Mouse (Mus musculus) testis, adult 2 months (tissue): Measurements from ENCODE around the gene Tnfsf8. TPM values are rescaled to one million over a fixed set of nuclear protein-coding genes. Genes with fewer than 3 reads are reported as not detected.

Experiments
- H3K27ac ChIP-seq: fragments of 200-500 bp; 2 replicates; pipeline ENCODE4 v1.5.1; 2012; ENCODE audit warnings: low read depth, low read length; ENCODE audit not compliant: control insufficient read depth, insufficient read depth
- H3K27me3 ChIP-seq: fragments of 200-500 bp; 2 replicates; pipeline ENCODE4 v1.6.1; 2012; ENCODE audit warnings: mild to moderate bottlenecking, low read length, moderate library complexity; ENCODE audit not compliant: control insufficient read depth, insufficient read depth
- H3K36me3 ChIP-seq: fragments of 200-500 bp; 2 replicates; pipeline ENCODE4 v1.6.1; 2012; ENCODE audit warnings: mild to moderate bottlenecking, low read length; ENCODE audit not compliant: control insufficient read depth, insufficient read depth
- H3K4me1 ChIP-seq: fragments of 200-500 bp; 2 replicates; pipeline ENCODE4 v1.6.1; 2012; ENCODE audit warnings: low read length; ENCODE audit not compliant: control insufficient read depth, insufficient read depth
- H3K4me3 ChIP-seq: fragments of 200-500 bp; 2 replicates; pipeline ENCODE4 v1.5.1; 2012; ENCODE audit warnings: low read depth, mild to moderate bottlenecking, low read length, moderate library complexity, mixed read lengths; ENCODE audit not compliant: control insufficient read depth
- CTCF ChIP-seq: fragments of 200-500 bp; IDR thresholded peaks from 2 replicates; pipeline ENCODE4 v1.5.1; 2012; ENCODE audit warnings: low read depth, mild to moderate bottlenecking, inconsistent platforms, low read length, moderate library complexity; ENCODE audit not compliant: control insufficient read depth, insufficient read depth, insufficient replicate concordance
- POLR2A ChIP-seq: fragments of 200-500 bp; IDR thresholded peaks from 2 replicates; pipeline ENCODE4 v1.6.1; 2012; ENCODE audit warnings: low read depth, mild to moderate bottlenecking, inconsistent platforms, low read length, moderate library complexity; ENCODE audit not compliant: control insufficient read depth
- polyA plus RNA-seq: library from polyadenylated mRNA; depleted of rRNA; stranded (reverse); fragments of >200 nt; gene quantifications from 2 replicates; pipeline ENCODE4 v1.2.3, GENCODE M21; 2012

Tnfsf8 gene
- polyA plus RNA-seq, 1 experiment: 0.02 TPM

- Histone ChIP-seq H3K27me3 (no peaks in the 10 kb centered on the region), H3K4me1 (no peaks in the 10 kb centered on the region), H3K4me3 (no peak overlapping the region), H3K36me3 (no peaks in the 10 kb centered on the region), H3K27ac (no peak overlapping the region)
- TF ChIP-seq POLR2A: no peak
- TF ChIP-seq CTCF: no peak
These were observed 15.6 kb upstream of the Tnfsf8 start for GRCm38 (mm10) chr4:63876720-63877119.

GRCm38 (mm10) chr4:63875480-63875879 lies 14.3 kb upstream of the Tnfsf8 start:
- no peaks in the 10 kb centered on the region for H3K27me3 ChIP-seq
- no peak overlapping the region for H3K4me3 ChIP-seq
- no peak for TF ChIP-seq CTCF
- TF ChIP-seq POLR2A: no peak
- no peaks in the 10 kb centered on the region for H3K36me3 ChIP-seq
- H3K27ac ChIP-seq: no peak overlapping the region
- H3K4me1 ChIP-seq: no peaks in the 10 kb centered on the region

DNA sequence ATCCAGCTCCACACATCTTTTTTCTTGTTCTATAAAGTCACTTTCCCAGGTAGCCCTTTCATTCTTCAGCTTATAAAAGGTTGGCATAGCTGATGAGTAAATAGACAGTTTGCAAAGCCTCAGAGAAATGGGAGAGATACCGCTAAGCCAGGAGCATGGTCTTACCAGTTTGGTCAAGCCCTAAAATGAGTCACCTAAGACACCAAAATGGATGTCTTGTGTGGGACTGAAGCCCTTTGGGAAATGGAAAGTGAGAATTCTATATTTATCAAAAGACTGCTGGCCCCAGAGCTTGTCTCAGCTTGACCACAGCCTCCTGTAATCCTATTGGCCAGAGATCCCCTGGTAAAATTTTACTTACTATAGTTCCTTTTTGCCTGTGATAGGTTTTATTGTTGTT lies 9.5 kb upstream of the Tnfsf8 start:
- no peaks in the 10 kb centered on the region for H3K27me3 ChIP-seq
- no peak for TF ChIP-seq POLR2A
- no peak overlapping the region for H3K4me3 ChIP-seq
- no peaks in the 10 kb centered on the region for H3K36me3 ChIP-seq
- H3K27ac ChIP-seq: no peak overlapping the region
- H3K4me1 ChIP-seq: no peaks in the 10 kb centered on the region

GRCm38 (mm10) chr4:63868770-63869169 lies 7.6 kb upstream of the Tnfsf8 start:
- no peaks in the 10 kb centered on the region for H3K27me3 ChIP-seq
- H3K36me3 ChIP-seq: no peaks in the 10 kb centered on the region
- TF ChIP-seq POLR2A (no peak), CTCF (no peak)
- no peaks in the 10 kb centered on the region for H3K4me1 ChIP-seq
- H3K27ac ChIP-seq: no peak overlapping the region
- no peak overlapping the region for H3K4me3 ChIP-seq

GRCm38 (mm10) chr4:63862953-63863352 lies 1.8 kb upstream of the Tnfsf8 start:
- H3K36me3 ChIP-seq: no peaks in the 10 kb centered on the region
- TF ChIP-seq CTCF (no peak), POLR2A (no peak)

GRCm38 (mm10) chr4:63862092-63862697 lies 1.0 kb upstream of the Tnfsf8 start:
- no peak for TF ChIP-seq CTCF
- Histone ChIP-seq H3K27me3 (no peaks in the 10 kb centered on the region), H3K4me3 (no peak overlapping the region), H3K27ac (no peak overlapping the region), H3K4me1 (peaks cover 7% of the 10 kb centered on the region), H3K36me3 (no peaks in the 10 kb centered on the region)

More at GRCm38 (mm10) chr4:63862953-63863352, 1.8 kb upstream of the Tnfsf8 start:
- Histone ChIP-seq H3K27me3 (no peaks in the 10 kb centered on the region), H3K4me3 (no peak overlapping the region), H3K27ac (no peak overlapping the region), H3K4me1 (peaks cover 7% of the 10 kb centered on the region)

- no peaks in the 10 kb centered on the region for H3K27me3 ChIP-seq
- peaks cover 7% of the 10 kb centered on the region for H3K4me1 ChIP-seq
- TF ChIP-seq CTCF (no peak), POLR2A (no peak)
- H3K27ac ChIP-seq: no peak overlapping the region
- H3K36me3 ChIP-seq: no peaks in the 10 kb centered on the region
- H3K4me3 ChIP-seq: no peak overlapping the region
These were observed 911 bp downstream of the Tnfsf8 start for GRCm38 (mm10) chr4:63860236-63860635.

- H3K27me3 ChIP-seq: no peaks in the 10 kb centered on the region
- H3K4me1 ChIP-seq: peaks cover 7% of the 10 kb centered on the region
- H3K36me3 ChIP-seq: no peaks in the 10 kb centered on the region
- H3K27ac ChIP-seq: no peak overlapping the region
- TF ChIP-seq CTCF (no peak), POLR2A (no peak)
- H3K4me3 ChIP-seq: no peak overlapping the region
These were observed 1.4 kb downstream of the Tnfsf8 start for GRCm38 (mm10) chr4:63859785-63860203.
